Mouse (Mus musculus) hindbrain, embryonic 14.5 days (tissue): Measurements from ENCODE around the gene Gsto2. TPM values are rescaled to one million over a fixed set of nuclear protein-coding genes. Genes with fewer than 3 reads are reported as not detected.
A peak's percentile ranks its signal among the peaks of the same experiment; 100 is the strongest.

Experiments used
- ATAC-seq: fragments of 200-750 bp; cut with Nextera tagmentation; 2 replicates; pipeline ENCODE4 v1.8.0; 2017; ENCODE audit warnings: moderate number of reproducible peaks, mild to moderate bottlenecking, moderate TSS enrichment, moderate library complexity; ENCODE audit not compliant: low FRiP score
- DNase-seq: peaks from one replicate; pipeline ENCODE4 v3.0.0-alpha.2; 2015; ENCODE audit warnings: low spot score
- H3K27ac ChIP-seq: fragments of 300-500 bp; sonication (generic); 2 replicates; pipeline ENCODE4 v1.5.1; 2014; ENCODE audit warnings: mild to moderate bottlenecking, moderate library complexity
- H3K27me3 ChIP-seq: fragments of 300-500 bp; sonication (generic); 2 replicates; pipeline ENCODE4 v1.6.1; 2014; ENCODE audit warnings: mild to moderate bottlenecking, low read length, mixed read lengths; ENCODE audit not compliant: control insufficient read depth, insufficient read depth
- H3K36me3 ChIP-seq: fragments of 300-500 bp; sonication (generic); replicated peaks from 2 replicates; pipeline ENCODE4 v1.6.1; 2014; ENCODE audit not compliant: control insufficient read depth, insufficient read depth
- H3K4me1 ChIP-seq: fragments of 300-500 bp; sonication (generic); replicated peaks from 2 replicates; pipeline ENCODE4 v1.6.1; 2014; ENCODE audit warnings: antibody characterized with exemption, low read length, mixed read lengths; ENCODE audit not compliant: control insufficient read depth, insufficient read depth
- H3K4me2 ChIP-seq: fragments of 300-500 bp; sonication (generic); replicated peaks from 2 replicates; pipeline ENCODE4 v1.6.1; 2014; ENCODE audit warnings: mild to moderate bottlenecking, moderate library complexity
- H3K4me3 ChIP-seq: fragments of 300-500 bp; sonication (generic); replicated peaks from 2 replicates; pipeline ENCODE4 v1.5.1; 2014; ENCODE audit warnings: mild to moderate bottlenecking, low read length
- H3K9ac ChIP-seq: fragments of 300-500 bp; sonication (generic); 2 replicates; pipeline ENCODE4 v1.6.1; 2014
- H3K9me3 ChIP-seq: fragments of 300-500 bp; sonication (generic); 2 replicates; pipeline ENCODE4 v1.6.1; 2016; ENCODE audit warnings: low read length; ENCODE audit not compliant: control insufficient read depth
- WGBS: fragments of 180-500 bp; shearing (Covaris S2); extraction: QIAGEN DNeasy Blood & Tissue Kit; methylation state at CpG from one replicate; pipeline ENCODE4 v1.1.7; 2014; 5-methylcytosine and 5-hydroxymethylcytosine counted together
- microRNA-seq: library from miRNA; unstranded; fragments of <30 nt; microRNA quantifications from one replicate; pipeline ENCODE4, GENCODE M21; 2016
- polyA plus RNA-seq: library from polyadenylated mRNA; unstranded; fragments of >200 nt; fragmentation: Nextera tagmentation; extraction: Ambion mirVana; gene quantifications from 2 replicates; pipeline ENCODE4 v1.2.1, GENCODE M21; 2014

Gene Gsto2
- polyA plus RNA-seq, 1 experiment from 2014 or later: 1.2 TPM

- Histone ChIP-seq H3K36me3 (no peaks in the 10 kb centered on the region), H3K27me3 (no peaks in the 10 kb centered on the region), H3K9ac (no peak overlapping the region), H3K4me2 (no peak overlapping the region), H3K9me3 (no peaks in the 10 kb centered on the region), H3K4me3 (no peak overlapping the region), H3K4me1 (no peaks in the 10 kb centered on the region), H3K27ac (no peak overlapping the region)
- ATAC-seq (no peak), DNase-seq (no peak)
- 84% methylated on average over 7 of the region's 7 CpGs for WGBS
Observed at GRCm38 (mm10) chr19:47925819-47926218, 60.5 kb downstream of the Gsto2 start.

- no peak overlapping the region for H3K27ac ChIP-seq
- DNase-seq: no peak
- H3K9ac ChIP-seq: no peak overlapping the region
- H3K4me2 ChIP-seq: no peak overlapping the region
- no peaks in the 10 kb centered on the region for H3K36me3 ChIP-seq
- no peak overlapping the region for H3K4me3 ChIP-seq
- H3K9me3 ChIP-seq: no peaks in the 10 kb centered on the region
- H3K4me1 ChIP-seq: no peaks in the 10 kb centered on the region
- 85% methylated on average over 2 of the region's 2 CpGs for WGBS
- no peak for ATAC-seq
- H3K27me3 ChIP-seq: no peaks in the 10 kb centered on the region
Observed at GRCm38 (mm10) chr19:47927032-47927431, 61.7 kb downstream of the Gsto2 start.

GRCm38 (mm10) chr19:47929043-47929442 lies 63.7 kb downstream of the Gsto2 start:
- ATAC-seq: no peak

GRCm38 (mm10) chr19:47931982-47932638 lies 66.8 kb downstream of the Gsto2 start:
- peak; percentile 80 for ATAC-seq
- Histone ChIP-seq H3K27me3 (no peaks in the 10 kb centered on the region), H3K4me1 (no peaks in the 10 kb centered on the region), H3K9ac (no peak overlapping the region), H3K4me2 (no peak overlapping the region), H3K4me3 (no peak overlapping the region), H3K36me3 (no peaks in the 10 kb centered on the region), H3K27ac (no peak overlapping the region), H3K9me3 (no peaks in the 10 kb centered on the region)
- WGBS: 45% methylated on average over 7 of the region's 7 CpGs
- DNase-seq: peak; percentile 70

More at GRCm38 (mm10) chr19:47929043-47929442, 63.7 kb downstream of the Gsto2 start:
- Histone ChIP-seq H3K36me3 (no peaks in the 10 kb centered on the region), H3K4me3 (no peak overlapping the region), H3K9me3 (no peaks in the 10 kb centered on the region), H3K9ac (no peak overlapping the region), H3K4me1 (no peaks in the 10 kb centered on the region), H3K27me3 (no peaks in the 10 kb centered on the region), H3K4me2 (no peak overlapping the region), H3K27ac (no peak overlapping the region)
- no peak for DNase-seq
- 81% methylated on average over 4 of the region's 4 CpGs for WGBS

GRCm38 (mm10) chr19:47934146-47934545 lies 68.8 kb downstream of the Gsto2 start:
- Histone ChIP-seq H3K27ac (no peak overlapping the region), H3K4me3 (no peak overlapping the region), H3K9ac (no peak overlapping the region), H3K9me3 (no peaks in the 10 kb centered on the region), H3K4me2 (no peak overlapping the region), H3K4me1 (no peaks in the 10 kb centered on the region), H3K36me3 (no peaks in the 10 kb centered on the region), H3K27me3 (no peaks in the 10 kb centered on the region)
- ATAC-seq (no peak), DNase-seq (no peak)
- WGBS: 94% methylated on average over 8 of the region's 8 CpGs

GRCm38 (mm10) chr19:47934636-47935238 lies 69.4 kb downstream of the Gsto2 start:
- no peak for DNase-seq
- Histone ChIP-seq H3K27ac (no peak overlapping the region), H3K9ac (no peak overlapping the region), H3K27me3 (no peaks in the 10 kb centered on the region), H3K4me3 (no peak overlapping the region), H3K9me3 (no peaks in the 10 kb centered on the region), H3K4me1 (no peaks in the 10 kb centered on the region), H3K36me3 (no peaks in the 10 kb centered on the region), H3K4me2 (no peak overlapping the region)
- 72% methylated on average over 16 of the region's 16 CpGs for WGBS
- no peak for ATAC-seq

- no peak for DNase-seq
- Histone ChIP-seq H3K9me3 (no peaks in the 10 kb centered on the region), H3K4me1 (no peaks in the 10 kb centered on the region), H3K27ac (no peak overlapping the region), H3K36me3 (no peaks in the 10 kb centered on the region), H3K4me3 (no peak overlapping the region), H3K9ac (no peak overlapping the region), H3K4me2 (no peak overlapping the region), H3K27me3 (no peaks in the 10 kb centered on the region)
- no peak for ATAC-seq
- WGBS: 86% methylated on average over 6 of the region's 6 CpGs
Observed at GRCm38 (mm10) chr19:47935530-47935929, 70.2 kb downstream of the Gsto2 start.

Small RNAs within 50 kb of the gene (microRNA-seq; reads per million reads assigned to microRNA genes)
- gene Gm22240: not detected

Other genes with a start within 250 kb of the Gsto2 start
- 0.17 and 0.29 TPM in 2 replicates for gene Col17a1, start 173.4 kb upstream of the Gsto2 start, polyA plus RNA-seq
- gene Sfr1, start 133.9 kb upstream of the Gsto2 start, polyA plus RNA-seq: 167 and 168 TPM in 2 replicates
- 127 and 135 TPM in 2 replicates for gene Gsto1, start 10.6 kb upstream of the Gsto2 start, polyA plus RNA-seq
- 2.3 and 4.2 TPM in 2 replicates for gene Cfap43, start 53.8 kb downstream of the Gsto2 start, polyA plus RNA-seq
- gene Itprip, start 53.8 kb downstream of the Gsto2 start, polyA plus RNA-seq: 4.1 and 5.4 TPM in 2 replicates
- gene Cfap58, start 72.1 kb downstream of the Gsto2 start, polyA plus RNA-seq: 0.46 and 1.1 TPM in 2 replicates